Mouse (Mus musculus): ENCODE results near the gene Zyg11b.

- TF ChIP-seq USF2 (conservative IDR thresholded peaks at IDR 0.05; ENCODE audit: low read depth, low read length) (no peak), MAZ (IDR thresholded peaks at IDR 0.05; ENCODE audit: low read depth, low read length) (no peak), UBTF (IDR thresholded peaks at IDR 0.05; ENCODE audit: low read depth, low read length) (no peak), CTCF (conservative IDR thresholded peaks at IDR 0.05 in 1 of 2, IDR thresholded peaks at IDR 0.05 in 1 of 2; ENCODE audit: low read depth in 2 of 2, low read length in 2 of 2) (no peak), ZKSCAN1 (IDR thresholded peaks at IDR 0.05; ENCODE audit: borderline replicate concordance, low read depth, low read length) (no peak), MEF2A (IDR thresholded peaks at IDR 0.05; ENCODE audit: borderline replicate concordance, low read depth, low read length) (no peak), POLR2AphosphoS2 (IDR thresholded peaks at IDR 0.05; ENCODE audit: low read depth, low read length) (no peak), E2F4 (IDR thresholded peaks at IDR 0.05; ENCODE audit: insufficient replicate concordance, low read depth, low read length) (no peak), POLR2A (IDR thresholded peaks at IDR 0.05; ENCODE audit: low read depth, low read length) (no peak), SIN3A (IDR thresholded peaks at IDR 0.05; ENCODE audit: low read length) (no peak), BHLHE40 (IDR thresholded peaks at IDR 0.05; ENCODE audit: low read depth, low read length) (no peak), TBP (conservative IDR thresholded peaks at IDR 0.05; ENCODE audit: low read depth, low read length) (no peak), MAX (IDR thresholded peaks at IDR 0.05; ENCODE audit: low read length) (no peak)
Measured at GRCm38 (mm10) chr4:108217332-108218179, 83.3 kb downstream of the Zyg11b start, which contains the start of gene Zyg11a.
